In genomic region chr7:141227796-141228195, GRCm38 (mm10) we compare ENCODE assay signal across 8 mouse cellular contexts. TPM values are rescaled to one million over a fixed set of nuclear protein-coding genes. Genes with fewer than 3 reads are reported as not detected.
DNase-seq lines count a peak whose midpoint lies in the region; ATAC-seq and TF ChIP-seq lines count a peak whose summit lies in the region.

No protein-coding gene starts in this region.

- H3K27ac ChIP-seq in CH12.LX (ENCODE audit: insufficient read depth, low read depth), result no peak overlapping the region
- peak overlapping the region; percentile 29 for H3K27ac ChIP-seq in liver, embryonic 14.5 days

- DNase-seq in CH12.LX (ENCODE audit: extremely low read depth), result no peak
- no peak for DNase-seq in liver, embryonic 14.5 days (ENCODE audit: low read depth in 3 of 3, low spot score in 3 of 3)
- DNase-seq in embryo, embryonic 9.5 days (ENCODE audit: extremely low spot score), result no peak
- DNase-seq in c-Kit-positive CD71-positive TER-119-positive erythroid progenitor cells, embryonic 14.5 days (ENCODE audit: low spot score), result no peak
- DNase-seq in left cerebral cortex, adult 11 months (ENCODE audit: low spot score), result no peak

- TF ChIP-seq POLR2A in CH12.LX (IDR thresholded peaks at IDR 0.05; ENCODE audit: low read depth, low read length), result no peak

- no peak overlapping the region for H3K4me2 ChIP-seq in CH12.LX (ENCODE audit: insufficient read depth, low read depth, poor library complexity, severe bottlenecking)
- peak overlapping the region; percentile 74 for H3K4me2 ChIP-seq in liver, embryonic 14.5 days (ENCODE audit: low read depth)

- H3K27me3 ChIP-seq in erythroblast, embryonic 14.5 days (ENCODE audit: control insufficient read depth), result no peaks in the 10 kb centered on the region
- peaks cover 18% of the 10 kb centered on the region for H3K27me3 ChIP-seq in CH12.LX (replicated peaks)
- H3K27me3 ChIP-seq in liver, embryonic 14.5 days (ENCODE audit: control insufficient read depth, insufficient read depth, low read length), result no peaks in the 10 kb centered on the region

- no peak for TF ChIP-seq EP300 in CH12.LX (IDR thresholded peaks at IDR 0.05; ENCODE audit: low read length)
- TF ChIP-seq EP300 in liver, embryonic 14.5 days (IDR thresholded peaks at IDR 0.05; ENCODE audit: low read depth), result no peak

- peaks cover 50% of the 10 kb centered on the region for H3K4me1 ChIP-seq in erythroblast, embryonic 14.5 days (ENCODE audit: control insufficient read depth)
- peaks cover 5 to 35% of the 10 kb centered on the region in 2 experiments for H3K4me1 ChIP-seq in CH12.LX (ENCODE audit: control insufficient read depth in 1 of 2, insufficient read depth in 2 of 2)
- H3K4me1 ChIP-seq in liver, embryonic 14.5 days (replicated peaks; ENCODE audit: control insufficient read depth in 2 of 2, insufficient read depth in 2 of 2, low read length in 1 of 2), result peaks cover 9 to 13% of the 10 kb centered on the region in 2 experiments

- no peak for TF ChIP-seq RAD21 in CH12.LX (IDR thresholded peaks at IDR 0.05; ENCODE audit: low read depth, low read length)

- dilution Hi-C loops in CH12.LX (cut with MboI; ENCODE audit: extremely low pct_ligation_motif_present, extremely low pct_unique_long_range_greater_than_20kb, low sequenced_read_pairs), result no loop called here

- peak overlapping the region; percentile 87 for H3K4me3 ChIP-seq in erythroblast, embryonic 14.5 days (replicated peaks)
- no peak overlapping the region for H3K4me3 ChIP-seq in CH12.LX (replicated peaks in 1 of 3; ENCODE audit: low read depth in 2 of 3, low read length in 2 of 3, poor library complexity in 1 of 3)
- peak overlapping the region in 1 of 2 experiments; percentile 95; a peak in 2 of 4 replicates for H3K4me3 ChIP-seq in liver, embryonic 14.5 days (ENCODE audit: insufficient read depth in 1 of 2, low read depth in 2 of 2, low read length in 2 of 2)

- TF ChIP-seq CTCF in CH12.LX (conservative IDR thresholded peaks at IDR 0.05 in 1 of 2, IDR thresholded peaks at IDR 0.05 in 1 of 2; ENCODE audit: low read depth in 2 of 2, low read length in 2 of 2), result no peak
- no peak for TF ChIP-seq CTCF in liver, embryonic 14.5 days (IDR thresholded peaks at IDR 0.05; ENCODE audit: low read depth)

- peaks cover 40% of the 10 kb centered on the region for H3K79me2 ChIP-seq in CH12.LX (replicated peaks; ENCODE audit: control insufficient read depth, extremely low read depth, insufficient read depth, poor library complexity, severe bottlenecking)

- peaks cover 3% of the 10 kb centered on the region; the same call in 1 of the 2 replicates for H3K9me3 ChIP-seq in erythroblast, embryonic 14.5 days (ENCODE audit: control insufficient read depth, low read length)
- peaks cover 7% of the 10 kb centered on the region for H3K9me3 ChIP-seq in CH12.LX (replicated peaks; ENCODE audit: low read length)
- no peaks in the 10 kb centered on the region for H3K9me3 ChIP-seq in liver, embryonic 14.5 days (ENCODE audit: control insufficient read depth, low read length)

- H3K9ac ChIP-seq in CH12.LX (ENCODE audit: insufficient read depth, low read depth), result no peak overlapping the region
- peak overlapping the region; percentile 97 for H3K9ac ChIP-seq in liver, embryonic 14.5 days (replicated peaks)

- in situ Hi-C loops in CH12.LX (cut with MboI; ENCODE audit: low pct_ligation_motif_present, low pct_unique_long_range_greater_than_20kb, low sequenced_read_pairs), result no loop called here

- 69% methylated on average over 4 of the region's 4 CpGs for WGBS in liver, embryonic 14.5 days (ENCODE audit: insufficient replicate concordance)

- peaks cover 36% of the 10 kb centered on the region for H3K36me3 ChIP-seq in erythroblast, embryonic 14.5 days (ENCODE audit: control insufficient read depth)
- peaks cover 19 to 26% of the 10 kb centered on the region in 2 experiments for H3K36me3 ChIP-seq in CH12.LX (replicated peaks in 1 of 2; ENCODE audit: control insufficient read depth in 1 of 2, insufficient read depth in 1 of 2, low read length in 1 of 2)
- H3K36me3 ChIP-seq in liver, embryonic 14.5 days (replicated peaks; ENCODE audit: control insufficient read depth, insufficient read depth, low read depth), result peaks cover 19% of the 10 kb centered on the region

- no peak for ATAC-seq in erythroblast, adult 5-6 weeks (replicated peaks; ENCODE audit: low FRiP score, poor library complexity, severe bottlenecking)
- ATAC-seq in granulocyte monocyte progenitor cell, adult 5-6 weeks (replicated peaks; ENCODE audit: poor library complexity, severe bottlenecking), result peak; percentile 4
- no peak for ATAC-seq in liver, embryonic 14.5 days (ENCODE audit: insufficient read depth)

TF ChIP-seq in CH12.LX, 34 proteins besides CTCF, POLR2A, EP300 and RAD21:
- no peak for TF ChIP-seq KAT2A (IDR thresholded peaks at IDR 0.05; ENCODE audit: insufficient replicate concordance, low read length)
- 0 out of 2 replicates have a peak, but pooled peaks have one; percentile 2 for TF ChIP-seq RCOR1 (conservative IDR thresholded peaks at IDR 0.05; ENCODE audit: low read depth, low read length)

RNA-seq across cellular contexts. Expression of gene Phrf1, which starts 0.8 kb away (rescaled TPM):
- polyA plus RNA-seq in erythroblast, embryonic 14.5 days (2012), result 19.7 and 20.3 TPM in 2 replicates
- total RNA-seq in erythroblast, adult 5-6 weeks (2015; ENCODE audit: low replicate concordance), result 24.9 and 30.0 TPM in 2 replicates
- total RNA-seq in erythroblast, adult 5-6 weeks (2017; ENCODE audit: low replicate concordance), result 25.5 and 32.8 TPM in 2 replicates
- total RNA-seq in CH12.LX (2012; rRNA removed) (51.7 and 52.5 TPM in 2 replicates), CH12.LX (2014; rRNA removed) (21.8 and 22.4 TPM in 2 replicates)
- 59.2 and 67.0 TPM in 2 replicates for polyA plus RNA-seq in CH12.LX (2012; ENCODE audit: insufficient read length, low read depth)
- total RNA-seq in granulocyte monocyte progenitor cell, adult 5-6 weeks (2014; fragmentation: Nextera tagmentation), result 70.9 and 75.4 TPM in 2 replicates
- total RNA-seq in granulocyte monocyte progenitor cell, adult 5-6 weeks (2017), result 51.7 and 57.7 TPM in 2 replicates
- 10.4 and 14.1 TPM in 2 replicates for polyA plus RNA-seq in liver, embryonic 14.5 days (2012; rRNA removed)
- polyA plus RNA-seq in liver, embryonic 14.5 days (2014; fragmentation: Nextera tagmentation; extraction: Ambion mirVana), result 25.7 and 28.3 TPM in 2 replicates

RNA-seq across cellular contexts. Expression of gene Rassf7, which starts 12.1 kb away (rescaled TPM):
- 7.3 and 10.7 TPM in 2 replicates for polyA plus RNA-seq in erythroblast, embryonic 14.5 days (2012)
- total RNA-seq in erythroblast, adult 5-6 weeks (2015; ENCODE audit: low replicate concordance), result 1.7 and 6.0 TPM in 2 replicates
- 3.9 and 12.2 TPM in 2 replicates for total RNA-seq in erythroblast, adult 5-6 weeks (2017; ENCODE audit: low replicate concordance)
- total RNA-seq in CH12.LX (2012; rRNA removed) (9.4 and 11.6 TPM in 2 replicates), CH12.LX (2014; rRNA removed) (6.7 and 8.1 TPM in 2 replicates)
- 4.1 and 4.6 TPM in 2 replicates for polyA plus RNA-seq in CH12.LX (2012; ENCODE audit: insufficient read length, low read depth)
- 3.1 and 4.5 TPM in 2 replicates for total RNA-seq in granulocyte monocyte progenitor cell, adult 5-6 weeks (2014; fragmentation: Nextera tagmentation)
- 2.0 and 4.5 TPM in 2 replicates for total RNA-seq in granulocyte monocyte progenitor cell, adult 5-6 weeks (2017)
- polyA plus RNA-seq in liver, embryonic 14.5 days (2012; rRNA removed), result 21.6 and 28.3 TPM in 2 replicates
- 16.8 and 22.4 TPM in 2 replicates for polyA plus RNA-seq in liver, embryonic 14.5 days (2014; fragmentation: Nextera tagmentation; extraction: Ambion mirVana)

RNA-seq across cellular contexts. Expression of gene Lmntd2, which starts 13.9 kb away (rescaled TPM):
- polyA plus RNA-seq in erythroblast, embryonic 14.5 days (2012), result 0.28 and 0.51 TPM in 2 replicates
- total RNA-seq in erythroblast, adult 5-6 weeks (2015; ENCODE audit: low replicate concordance), result not detected in 2 replicates
- total RNA-seq in erythroblast, adult 5-6 weeks (2017; ENCODE audit: low replicate concordance), result 0.17 and 1.7 TPM in 2 replicates
- total RNA-seq in CH12.LX (2012; rRNA removed), result 0.50 and 1.1 TPM in 2 replicates
- 0.55 and 0.97 TPM in 2 replicates for total RNA-seq in CH12.LX (2014; rRNA removed)
- 0.85 and 0.89 TPM in 2 replicates for polyA plus RNA-seq in CH12.LX (2012; ENCODE audit: insufficient read length, low read depth)
- total RNA-seq in granulocyte monocyte progenitor cell, adult 5-6 weeks (2014; fragmentation: Nextera tagmentation), result 2.2 TPM in 1 of 2 replicates, not detected in the other
- total RNA-seq in granulocyte monocyte progenitor cell, adult 5-6 weeks (2017), result 0.34 TPM in 1 of 2 replicates, not detected in the other
- polyA plus RNA-seq in liver, embryonic 14.5 days (2012; rRNA removed), result 2.0 and 2.3 TPM in 2 replicates
- polyA plus RNA-seq in liver, embryonic 14.5 days (2014; fragmentation: Nextera tagmentation; extraction: Ambion mirVana), result 0.25 and 0.66 TPM in 2 replicates

RNA-seq across cellular contexts. Expression of gene Lrrc56, which starts 33.8 kb away (rescaled TPM):
- polyA plus RNA-seq in erythroblast, embryonic 14.5 days (2012), result 19.2 and 22.6 TPM in 2 replicates
- 2.1 TPM in 1 of 2 replicates, not detected in the other for total RNA-seq in erythroblast, adult 5-6 weeks (2015; ENCODE audit: low replicate concordance)
- total RNA-seq in erythroblast, adult 5-6 weeks (2017; ENCODE audit: low replicate concordance), result 0.94 and 1.8 TPM in 2 replicates
- total RNA-seq in CH12.LX (2012; rRNA removed), result 0.92 and 0.93 TPM in 2 replicates
- total RNA-seq in CH12.LX (2014; rRNA removed), result 0.46 and 0.89 TPM in 2 replicates
- 1.0 and 1.4 TPM in 2 replicates for polyA plus RNA-seq in CH12.LX (2012; ENCODE audit: insufficient read length, low read depth)
- 1.4 and 2.4 TPM in 2 replicates for total RNA-seq in granulocyte monocyte progenitor cell, adult 5-6 weeks (2014; fragmentation: Nextera tagmentation)
- 0.52 and 0.62 TPM in 2 replicates for total RNA-seq in granulocyte monocyte progenitor cell, adult 5-6 weeks (2017)
- polyA plus RNA-seq in liver, embryonic 14.5 days (2012; rRNA removed), result 15.3 and 20.3 TPM in 2 replicates
- 10.4 and 10.9 TPM in 2 replicates for polyA plus RNA-seq in liver, embryonic 14.5 days (2014; fragmentation: Nextera tagmentation; extraction: Ambion mirVana)

RNA-seq across cellular contexts. Expression of gene Hras, which starts 34.0 kb away (rescaled TPM):
- 34.0 and 43.9 TPM in 2 replicates for polyA plus RNA-seq in erythroblast, embryonic 14.5 days (2012)
- 3.8 and 24.9 TPM in 2 replicates for total RNA-seq in erythroblast, adult 5-6 weeks (2015; ENCODE audit: low replicate concordance)
- total RNA-seq in erythroblast, adult 5-6 weeks (2017; ENCODE audit: low replicate concordance), result 11.4 and 20.8 TPM in 2 replicates
- total RNA-seq in CH12.LX (2012; rRNA removed), result 82.0 and 106 TPM in 2 replicates
- 43.6 and 48.9 TPM in 2 replicates for total RNA-seq in CH12.LX (2014; rRNA removed)
- 71.3 and 86.3 TPM in 2 replicates for polyA plus RNA-seq in CH12.LX (2012; ENCODE audit: insufficient read length, low read depth)
- 57.4 and 69.3 TPM in 2 replicates for total RNA-seq in granulocyte monocyte progenitor cell, adult 5-6 weeks (2014; fragmentation: Nextera tagmentation)
- 24.9 and 28.8 TPM in 2 replicates for total RNA-seq in granulocyte monocyte progenitor cell, adult 5-6 weeks (2017)
- 50.8 and 66.8 TPM in 2 replicates for polyA plus RNA-seq in liver, embryonic 14.5 days (2012; rRNA removed)
- 84.4 and 102 TPM in 2 replicates for polyA plus RNA-seq in liver, embryonic 14.5 days (2014; fragmentation: Nextera tagmentation; extraction: Ambion mirVana)
